Mouse (Mus musculus) bone marrow macrophage, adult 2 months (primary cell): ENCODE data around the gene Gba2.

Experiments
- CTCF ChIP-seq: IDR thresholded peaks from 2 replicates; pipeline ENCODE4 v1.5.1; 2012; ENCODE audit warnings: low read depth, mild to moderate bottlenecking, low read length, moderate library complexity
- POLR2A ChIP-seq: IDR thresholded peaks from 2 replicates; pipeline ENCODE4 v1.6.1; 2012; ENCODE audit warnings: mild to moderate bottlenecking, low read depth, low read length, borderline replicate concordance

GRCm38 (mm10) chr4:43560976-43561375 lies 17.7 kb downstream of the Gba2 start:
- TF ChIP-seq CTCF: no peak
- TF ChIP-seq POLR2A: no peak
